Mouse (Mus musculus): ENCODE data around the gene Slc4a2. TPM values are rescaled to one million over a fixed set of nuclear protein-coding genes. Genes with fewer than 3 reads are reported as not detected.

Slc4a2 gene
- total and polyA plus RNA-seq, 2 experiments = 15.4 to 40.4 TPM

- WGBS = 13% methylated on average over 11 of the region's 11 CpGs
- Histone ChIP-seq H3K36me3 (ENCODE audit: control insufficient read depth, insufficient read depth, low read length) (no peaks in the 10 kb centered on the region; the same call in 1 of the 2 replicates), H3K4me1 (ENCODE audit: control insufficient read depth, insufficient read depth, low read length) (peaks cover 10% of the 10 kb centered on the region), H3K4me3 (ENCODE audit: insufficient read depth, low read depth, low read length) (peak overlapping the region; percentile 42), H3K9ac (ENCODE audit: low read depth, low read length) (peak overlapping the region; percentile 54), H3K27me3 (ENCODE audit: control insufficient read depth, insufficient read depth, low read length) (no peaks in the 10 kb centered on the region), H3K27ac (replicated peaks; ENCODE audit: insufficient read depth, low read depth, low read length) (peak overlapping the region; percentile 84), H3K79me2 (ENCODE audit: control insufficient read depth, insufficient read depth, low read length) (no peaks in the 10 kb centered on the region)
- DNase-seq (ENCODE audit: extremely low read depth, low read depth, low spot score) = peak; percentile 72
- peak; percentile 93 for TF ChIP-seq CTCF (IDR thresholded peaks at IDR 0.05; ENCODE audit: low read depth, low read length)
- TF ChIP-seq POLR2A (IDR thresholded peaks at IDR 0.05; ENCODE audit: extremely low read depth, insufficient read depth, low read length) = no peak
Measured at GRCm38 (mm10) chr5:24483326-24483725, 59.7 kb downstream of the Slc4a2 start.

- peak; percentile 59 for DNase-seq (ENCODE audit: extremely low read depth, low read depth, low spot score)
- peaks cover 10% of the 10 kb centered on the region for H3K4me1 ChIP-seq (ENCODE audit: control insufficient read depth, insufficient read depth, low read length)
- 43% methylated on average over 22 of the region's 22 CpGs for WGBS
- no peaks in the 10 kb centered on the region for H3K79me2 ChIP-seq (ENCODE audit: control insufficient read depth, insufficient read depth, low read length)
- no peaks in the 10 kb centered on the region for H3K27me3 ChIP-seq (ENCODE audit: control insufficient read depth, insufficient read depth, low read length)
- TF ChIP-seq POLR2A (IDR thresholded peaks at IDR 0.05; ENCODE audit: extremely low read depth, insufficient read depth, low read length) (no peak), CTCF (IDR thresholded peaks at IDR 0.05; ENCODE audit: low read depth, low read length) (no peak)
- no peak overlapping the region for H3K27ac ChIP-seq (replicated peaks; ENCODE audit: insufficient read depth, low read depth, low read length)
- H3K36me3 ChIP-seq (ENCODE audit: control insufficient read depth, insufficient read depth, low read length) = peaks cover 3% of the 10 kb centered on the region
- no peak overlapping the region for H3K4me3 ChIP-seq (ENCODE audit: insufficient read depth, low read depth, low read length)
- peak overlapping the region; percentile 23; the same call in 1 of the 2 replicates for H3K9ac ChIP-seq (ENCODE audit: low read depth, low read length)
Measured at GRCm38 (mm10) chr5:24484963-24485362, 61.3 kb downstream of the Slc4a2 start.

- no peak overlapping the region for H3K27ac ChIP-seq (replicated peaks; ENCODE audit: insufficient read depth, low read depth, low read length)
- H3K79me2 ChIP-seq (ENCODE audit: control insufficient read depth, insufficient read depth, low read length) = no peaks in the 10 kb centered on the region
- WGBS = 7% methylated on average over 8 of the region's 8 CpGs
- TF ChIP-seq POLR2A (IDR thresholded peaks at IDR 0.05; ENCODE audit: extremely low read depth, insufficient read depth, low read length) (no peak), CTCF (IDR thresholded peaks at IDR 0.05; ENCODE audit: low read depth, low read length) (peak; percentile 94)
- no peak overlapping the region for H3K4me3 ChIP-seq (ENCODE audit: insufficient read depth, low read depth, low read length)
- H3K27me3 ChIP-seq (ENCODE audit: control insufficient read depth, insufficient read depth, low read length) = no peaks in the 10 kb centered on the region
- H3K4me1 ChIP-seq (ENCODE audit: control insufficient read depth, insufficient read depth, low read length) = peaks cover 10% of the 10 kb centered on the region
- H3K36me3 ChIP-seq (ENCODE audit: control insufficient read depth, insufficient read depth, low read length) = peaks cover 8% of the 10 kb centered on the region
- peak; percentile 59 for DNase-seq (ENCODE audit: extremely low read depth, low read depth, low spot score)
- H3K9ac ChIP-seq (ENCODE audit: low read depth, low read length) = no peak overlapping the region
Measured at GRCm38 (mm10) chr5:24486097-24486496, 62.5 kb downstream of the Slc4a2 start.

- Histone ChIP-seq H3K36me3 (ENCODE audit: control insufficient read depth, insufficient read depth, low read length) (peaks cover 10% of the 10 kb centered on the region), H3K9ac (ENCODE audit: low read depth, low read length) (no peak overlapping the region), H3K27me3 (ENCODE audit: control insufficient read depth, insufficient read depth, low read length) (no peaks in the 10 kb centered on the region), H3K27ac (replicated peaks; ENCODE audit: insufficient read depth, low read depth, low read length) (no peak overlapping the region), H3K79me2 (ENCODE audit: control insufficient read depth, insufficient read depth, low read length) (no peaks in the 10 kb centered on the region), H3K4me3 (ENCODE audit: insufficient read depth, low read depth, low read length) (no peak overlapping the region), H3K4me1 (ENCODE audit: control insufficient read depth, insufficient read depth, low read length) (peaks cover 10% of the 10 kb centered on the region)
- DNase-seq (ENCODE audit: extremely low read depth, low read depth, low spot score) = no peak
- TF ChIP-seq CTCF (IDR thresholded peaks at IDR 0.05; ENCODE audit: low read depth, low read length) = no peak
- TF ChIP-seq POLR2A (IDR thresholded peaks at IDR 0.05; ENCODE audit: extremely low read depth, insufficient read depth, low read length) = no peak
- 92% methylated on average over 5 of the region's 5 CpGs for WGBS
Measured at GRCm38 (mm10) chr5:24486738-24487137, 63.1 kb downstream of the Slc4a2 start.

GRCm38 (mm10) chr5:24490413-24490920 is 66.8 kb downstream of the Slc4a2 start:
- TF ChIP-seq POLR2A (IDR thresholded peaks at IDR 0.05; ENCODE audit: extremely low read depth, insufficient read depth, low read length) (no peak), CTCF (IDR thresholded peaks at IDR 0.05; ENCODE audit: low read depth, low read length) (no peak)
- H3K79me2 ChIP-seq (ENCODE audit: control insufficient read depth, insufficient read depth, low read length) = no peaks in the 10 kb centered on the region
- 95% methylated on average over 14 of the region's 14 CpGs for WGBS
- no peak overlapping the region for H3K27ac ChIP-seq (replicated peaks; ENCODE audit: insufficient read depth, low read depth, low read length)
- no peaks in the 10 kb centered on the region; the same call in 1 of the 2 replicates for H3K4me1 ChIP-seq (ENCODE audit: control insufficient read depth, insufficient read depth, low read length)
- DNase-seq (ENCODE audit: extremely low read depth, low read depth, low spot score) = no peak
- no peak overlapping the region for H3K9ac ChIP-seq (ENCODE audit: low read depth, low read length)
- H3K4me3 ChIP-seq (ENCODE audit: insufficient read depth, low read depth, low read length) = no peak overlapping the region
- H3K27me3 ChIP-seq (ENCODE audit: control insufficient read depth, insufficient read depth, low read length) = no peaks in the 10 kb centered on the region
- peaks cover 16% of the 10 kb centered on the region for H3K36me3 ChIP-seq (ENCODE audit: control insufficient read depth, insufficient read depth, low read length)

Other genes starting within 250 kb of the Slc4a2 start
- 0.13 TPM in 1 of 2 replicates, not detected in the other for gene Kcnh2, start 72.2 kb upstream of the Slc4a2 start, total RNA-seq (2014; rRNA removed)
- 0.21 TPM in 1 of 2 replicates, not detected in the other for gene Kcnh2, start 72.2 kb upstream of the Slc4a2 start, polyA plus RNA-seq (2012; rRNA removed)
- 1.1 and 2.0 TPM in 2 replicates for gene Nos3, start 59.0 kb upstream of the Slc4a2 start, total RNA-seq (2014; rRNA removed)
- 2.6 and 2.9 TPM in 2 replicates for gene Nos3, start 59.0 kb upstream of the Slc4a2 start, polyA plus RNA-seq (2012; rRNA removed)
- gene Atg9b, start 31.7 kb upstream of the Slc4a2 start, total RNA-seq (2014; rRNA removed) = 0.09 and 0.27 TPM in 2 replicates
- 0.05 and 0.35 TPM in 2 replicates for gene Atg9b, start 31.7 kb upstream of the Slc4a2 start, polyA plus RNA-seq (2012; rRNA removed)
- 21.5 and 25.2 TPM in 2 replicates for gene Abcb8, start 30.2 kb upstream of the Slc4a2 start, total RNA-seq (2014; rRNA removed)
- gene Abcb8, start 30.2 kb upstream of the Slc4a2 start, polyA plus RNA-seq (2012; rRNA removed) = 69.9 and 71.0 TPM in 2 replicates
- gene Asic3, start 10.4 kb upstream of the Slc4a2 start, total RNA-seq (2014; rRNA removed) = not detected in 2 replicates
- gene Asic3, start 10.4 kb upstream of the Slc4a2 start, polyA plus RNA-seq (2012; rRNA removed) = 0.12 and 0.84 TPM in 2 replicates
- 9.5 and 10.0 TPM in 2 replicates for gene Cdk5, start 307 bp upstream of the Slc4a2 start, total RNA-seq (2014; rRNA removed)
- gene Cdk5, start 307 bp upstream of the Slc4a2 start, polyA plus RNA-seq (2012; rRNA removed) = 34.6 and 38.4 TPM in 2 replicates
- 22.3 and 28.5 TPM in 2 replicates for gene Fastk, start 21.4 kb downstream of the Slc4a2 start, total RNA-seq (2014; rRNA removed)
- gene Fastk, start 21.4 kb downstream of the Slc4a2 start, polyA plus RNA-seq (2012; rRNA removed) = 104 and 166 TPM in 2 replicates
- gene Tmub1, start 24.0 kb downstream of the Slc4a2 start, total RNA-seq (2014; rRNA removed) = 5.2 and 6.2 TPM in 2 replicates
- 30.7 and 35.2 TPM in 2 replicates for gene Tmub1, start 24.0 kb downstream of the Slc4a2 start, polyA plus RNA-seq (2012; rRNA removed)
- 13.8 and 17.9 TPM in 2 replicates for gene Agap3, start 28.3 kb downstream of the Slc4a2 start, total RNA-seq (2014; rRNA removed)
- gene Agap3, start 28.3 kb downstream of the Slc4a2 start, polyA plus RNA-seq (2012; rRNA removed) = 33.7 and 37.8 TPM in 2 replicates
- gene Gbx1, start 103.4 kb downstream of the Slc4a2 start, total RNA-seq (2014; rRNA removed) = not detected in 2 replicates
- 0.02 TPM in 1 of 2 replicates, not detected in the other for gene Gbx1, start 103.4 kb downstream of the Slc4a2 start, polyA plus RNA-seq (2012; rRNA removed)
- gene Asb10, start 117.1 kb downstream of the Slc4a2 start, total RNA-seq (2014; rRNA removed) = 0.13 TPM in 1 of 2 replicates, not detected in the other
- gene Asb10, start 117.1 kb downstream of the Slc4a2 start, polyA plus RNA-seq (2012; rRNA removed) = 0.06 and 0.10 TPM in 2 replicates
- gene 4931409K22Rik, start 133.0 kb downstream of the Slc4a2 start, total RNA-seq (2014; rRNA removed) = not detected in 2 replicates
- not detected in 2 replicates for gene 4931409K22Rik, start 133.0 kb downstream of the Slc4a2 start, polyA plus RNA-seq (2012; rRNA removed)
- 25.0 and 25.9 TPM in 2 replicates for gene Abcf2, start 153.6 kb downstream of the Slc4a2 start, total RNA-seq (2014; rRNA removed)
- gene Abcf2, start 153.6 kb downstream of the Slc4a2 start, polyA plus RNA-seq (2012; rRNA removed) = 27.1 and 31.9 TPM in 2 replicates
- gene Chpf2, start 162.9 kb downstream of the Slc4a2 start, total RNA-seq (2014; rRNA removed) = 9.5 and 14.2 TPM in 2 replicates
- gene Chpf2, start 162.9 kb downstream of the Slc4a2 start, polyA plus RNA-seq (2012; rRNA removed) = 21.1 and 22.4 TPM in 2 replicates
- gene Smarcd3, start 200.6 kb downstream of the Slc4a2 start, total RNA-seq (2014; rRNA removed) = 0.55 and 1.3 TPM in 2 replicates
- gene Smarcd3, start 200.6 kb downstream of the Slc4a2 start, polyA plus RNA-seq (2012; rRNA removed) = 1.3 TPM in 2 replicates

Measured in liver, adult 2 months (tissue).